Mouse (Mus musculus) olfactory bulb, adult 2 months (tissue): ENCODE measurements at regions not wholly inside any gene's neighbourhood (a gene's known extent, or its start where the extent isn't known, plus 50 kb on each side); places are given as distances from the start of the nearest gene placed in this dataset.

Experiments
- CTCF ChIP-seq: fragments of 200-500 bp; IDR thresholded peaks from 2 replicates; pipeline ENCODE4 v1.5.1; 2012; ENCODE audit warnings: low read depth, mild to moderate bottlenecking, low read length, moderate library complexity; ENCODE audit not compliant: insufficient read depth
- POLR2A ChIP-seq: fragments of 200-500 bp; IDR thresholded peaks from 2 replicates; pipeline ENCODE4 v1.6.1; 2012; ENCODE audit warnings: mild to moderate bottlenecking, low read depth, low read length, moderate library complexity; ENCODE audit not compliant: insufficient read depth

DNA sequence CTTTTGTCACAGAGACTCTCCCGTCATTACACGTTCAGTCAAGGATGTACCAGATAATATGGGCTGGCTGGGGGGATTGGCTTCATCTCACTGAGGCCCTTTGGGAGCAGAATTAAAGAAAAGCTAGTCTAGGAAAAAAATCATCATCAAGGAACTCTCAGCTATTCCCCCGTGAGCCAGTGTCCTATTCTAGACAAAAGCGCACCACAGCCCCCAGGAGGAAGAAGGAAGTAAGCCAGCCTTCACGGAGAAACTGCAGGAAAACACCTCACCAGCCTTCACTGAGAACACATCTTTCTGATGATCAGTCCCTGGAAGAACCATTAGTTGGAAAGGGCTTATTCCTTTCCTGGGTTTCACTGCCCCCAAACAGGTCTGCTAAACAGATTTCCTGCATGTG, 154.8 kb upstream of the Dapk1 start:
- TF ChIP-seq POLR2A: no peak
- no peak for TF ChIP-seq CTCF
